In genomic region chr8:118711631-118712030, GRCm38 (mm10) we compare ENCODE assay signal across 20 mouse cellular contexts.
DNase-seq lines count a peak whose midpoint lies in the region; ATAC-seq and TF ChIP-seq lines count a peak whose summit lies in the region.
"Had no signal": no experiment of that assay in that cellular context is flagged by ENCODE, and none has a peak within 500 bp of the region (broad histone marks: within the 10 kb centered on the region; RNA-seq: fewer than 3 reads in every experiment).

No protein-coding gene starts in this region.

- no peak overlapping the region for H3K27ac ChIP-seq in heart, postnatal 0 days (ENCODE audit: low read depth)
- no peak overlapping the region for H3K27ac ChIP-seq in lung, embryonic 15.5 days
- H3K27ac ChIP-seq in liver, embryonic 13.5 days: no peak overlapping the region
- H3K27ac ChIP-seq: embryonic facial prominence, embryonic 10.5 days; forebrain, embryonic 15.5 days; hindbrain, embryonic 10.5 days; hindbrain, embryonic 14.5 days had no signal

- TF ChIP-seq EP300 in heart, postnatal 0 days (IDR thresholded peaks at IDR 0.05; ENCODE audit: low read depth): no peak

- peak; percentile 7; the same call in 1 of the 2 replicates for TF ChIP-seq CTCF in heart, postnatal 0 days (IDR thresholded peaks at IDR 0.05; ENCODE audit: low read depth)

- peaks cover 5% of the 10 kb centered on the region; the same call in 1 of the 2 replicates for H3K4me1 ChIP-seq in heart, postnatal 0 days (ENCODE audit: control insufficient read depth, insufficient read depth)
- no peaks in the 10 kb centered on the region for H3K4me1 ChIP-seq in lung, embryonic 15.5 days
- H3K4me1 ChIP-seq in liver, embryonic 13.5 days (replicated peaks): peaks cover 13% of the 10 kb centered on the region
- H3K4me1 ChIP-seq: embryonic facial prominence, embryonic 10.5 days; forebrain, embryonic 15.5 days; hindbrain, embryonic 10.5 days had no signal

- H3K27me3 ChIP-seq in heart, postnatal 0 days (ENCODE audit: control insufficient read depth, insufficient read depth, low read length): no peaks in the 10 kb centered on the region
- no peaks in the 10 kb centered on the region for H3K27me3 ChIP-seq in lung, embryonic 15.5 days
- no peaks in the 10 kb centered on the region for H3K27me3 ChIP-seq in liver, embryonic 13.5 days
- H3K27me3 ChIP-seq: forebrain, embryonic 15.5 days had no signal

- intact Hi-C loops in heart, postnatal 36 days (cut with DNase I): no loop called here
- intact Hi-C loops in left cerebral cortex, postnatal 4 days (cut with DNase I): no loop called here

- no peaks in the 10 kb centered on the region; the same call in 1 of the 2 replicates for H3K36me3 ChIP-seq in heart, postnatal 0 days (replicated peaks; ENCODE audit: control insufficient read depth, insufficient read depth, low read length)
- no peaks in the 10 kb centered on the region for H3K36me3 ChIP-seq in lung, embryonic 15.5 days
- H3K36me3 ChIP-seq in liver, embryonic 13.5 days: no peaks in the 10 kb centered on the region
- H3K36me3 ChIP-seq: embryonic facial prominence, embryonic 10.5 days; forebrain, embryonic 15.5 days; G1E; hindbrain, embryonic 10.5 days had no signal

- WGBS in heart, postnatal 0 days: 60% methylated on average over 3 of the region's 3 CpGs
- WGBS in lung, embryonic 15.5 days: 68% methylated on average over 3 of the region's 3 CpGs
- 45% methylated on average over 3 of the region's 3 CpGs for WGBS in liver, embryonic 13.5 days (ENCODE audit: insufficient replicate concordance)

- no peak for ATAC-seq in heart, postnatal 0 days (ENCODE audit: insufficient read depth, low read depth)
- ATAC-seq in lung, embryonic 15.5 days (ENCODE audit: borderline replicate concordance, extremely low read depth, low FRiP score, low TSS enrichment): peak; percentile 35; the same call in 1 of the 2 replicates
- peak; percentile 53; the same call in 1 of the 2 replicates for ATAC-seq in liver, embryonic 13.5 days (ENCODE audit: low read depth)
- ATAC-seq: CD4-positive, CD25-positive, alpha-beta regulatory T cell, adult 4 months; forebrain, embryonic 15.5 days had no signal

- H3K9me3 ChIP-seq in heart, postnatal 0 days (replicated peaks; ENCODE audit: control insufficient read depth, low read length): 0 out of 2 replicates have a peak, but pooled peaks cover 6% of the 10 kb centered on the region
- no peaks in the 10 kb centered on the region for H3K9me3 ChIP-seq in lung, embryonic 15.5 days
- no peaks in the 10 kb centered on the region for H3K9me3 ChIP-seq in liver, embryonic 13.5 days (replicated peaks)
- H3K9me3 ChIP-seq: embryonic facial prominence, embryonic 10.5 days had no signal

- no peak overlapping the region for H3K4me3 ChIP-seq in heart, postnatal 0 days (ENCODE audit: low read depth, low read length)
- no peak overlapping the region for H3K4me3 ChIP-seq in lung, embryonic 15.5 days
- H3K4me3 ChIP-seq in liver, embryonic 13.5 days (replicated peaks): no peak overlapping the region
- H3K4me3 ChIP-seq: embryonic facial prominence, embryonic 10.5 days; forebrain, embryonic 15.5 days; hindbrain, embryonic 10.5 days had no signal

- peak; percentile 17 to 20 for DNase-seq in cerebellum, postnatal 10 days
- DNase-seq in cerebellum, postnatal 36 days: no peak
- no peak for DNase-seq in heart, postnatal 0 days (ENCODE audit: low spot score)
- no peak for DNase-seq in heart, postnatal 36 days
- no peak for DNase-seq in lung, postnatal 25 days (ENCODE audit: low spot score)
- no peak for DNase-seq in liver, embryonic 13.5 days
- no peak for DNase-seq in left cerebral cortex, postnatal 4 days
- DNase-seq: adrenal gland, postnatal 10 days; B cell, adult 2 months; cerebellum, adult 11-12 months; cerebellum, adult 9-10 months; gastrocnemius, postnatal 25 days; heart, postnatal 14 days had no signal

- no peak overlapping the region for H3K9ac ChIP-seq in heart, postnatal 0 days (replicated peaks; ENCODE audit: low read depth, low read length)
- H3K9ac ChIP-seq in lung, embryonic 15.5 days: no peak overlapping the region
- H3K9ac ChIP-seq in liver, embryonic 13.5 days: no peak overlapping the region
- H3K9ac ChIP-seq: forebrain, embryonic 15.5 days; hindbrain, embryonic 14.5 days had no signal

- no peak overlapping the region for H3K4me2 ChIP-seq in heart, postnatal 0 days (ENCODE audit: low read depth, low read length)
- H3K4me2 ChIP-seq in lung, embryonic 15.5 days: no peak overlapping the region
- no peak overlapping the region for H3K4me2 ChIP-seq in liver, embryonic 13.5 days
- H3K4me2 ChIP-seq: forebrain, embryonic 15.5 days; hindbrain, embryonic 14.5 days had no signal

Comparison
In these comparisons a context has a peak if more than half of its experiments do, and no peak if none do; other contexts are left out.
1. DNase-seq: peak in cerebellum, postnatal 10 days (2 of 2); none in cerebellum, postnatal 36 days (0 of 2), heart, postnatal 0 days (single experiment), heart, postnatal 36 days (0 of 2), lung, postnatal 25 days (single experiment), liver, embryonic 13.5 days (single experiment) and left cerebral cortex, postnatal 4 days (single experiment).